Mouse (Mus musculus) neural tube, embryonic 11.5 days (tissue): ENCODE measurements around the gene Fam227b. TPM values are rescaled to one million over a fixed set of nuclear protein-coding genes. Genes with fewer than 3 reads are reported as not detected.
A peak's percentile ranks its signal among the peaks of the same experiment; 100 is the strongest.

Experiments used
- ATAC-seq: fragments of 200-750 bp; cut with Nextera tagmentation; 2 replicates; pipeline ENCODE4 v1.8.0; 2017; ENCODE audit warnings: moderate number of reproducible peaks, mild to moderate bottlenecking, moderate TSS enrichment, moderate library complexity; ENCODE audit not compliant: insufficient read depth, low FRiP score, low TSS enrichment
- DNase-seq: peaks from one replicate; pipeline ENCODE4 v3.0.0-alpha.2; 2015; ENCODE audit warnings: low spot score
- H3K27ac ChIP-seq: fragments of 300-500 bp; sonication (generic); 2 replicates; pipeline ENCODE4 v1.5.1; 2014; ENCODE audit warnings: low read depth, mild to moderate bottlenecking, low read length
- H3K27me3 ChIP-seq: fragments of 300-500 bp; sonication (generic); 2 replicates; pipeline ENCODE4 v1.6.1; 2014; ENCODE audit warnings: mild to moderate bottlenecking, low read length, mixed read lengths; ENCODE audit not compliant: control insufficient read depth, insufficient read depth
- H3K36me3 ChIP-seq: fragments of 300-500 bp; sonication (generic); 2 replicates; pipeline ENCODE4 v1.6.1; 2014; ENCODE audit warnings: mild to moderate bottlenecking, low read length, moderate library complexity, mixed read lengths; ENCODE audit not compliant: control insufficient read depth, insufficient read depth
- H3K4me1 ChIP-seq: fragments of 300-500 bp; sonication (generic); 2 replicates; pipeline ENCODE4 v1.6.1; 2014; ENCODE audit warnings: low read length, mixed read lengths; ENCODE audit not compliant: control insufficient read depth, insufficient read depth
- H3K4me2 ChIP-seq: fragments of 300-500 bp; sonication (generic); 2 replicates; pipeline ENCODE4 v1.6.1; 2014; ENCODE audit warnings: low read depth, mild to moderate bottlenecking, moderate library complexity
- H3K4me3 ChIP-seq: fragments of 300-500 bp; sonication (generic); 2 replicates; pipeline ENCODE4 v1.5.1; 2014; ENCODE audit warnings: low read depth, low read length
- H3K9ac ChIP-seq: fragments of 300-500 bp; sonication (generic); 2 replicates; pipeline ENCODE4 v1.6.1; 2014; ENCODE audit warnings: mild to moderate bottlenecking, low read length
- H3K9me3 ChIP-seq: fragments of 300-500 bp; sonication (generic); 2 replicates; pipeline ENCODE4 v1.6.1; 2016; ENCODE audit warnings: low read length; ENCODE audit not compliant: control insufficient read depth
- WGBS: fragments of 180-500 bp; shearing (Covaris S2); extraction: QIAGEN DNeasy Blood & Tissue Kit; methylation state at CpG from one replicate; pipeline ENCODE4 v1.1.7; 2014; 5-methylcytosine and 5-hydroxymethylcytosine counted together
- polyA plus RNA-seq: library from polyadenylated mRNA; unstranded; fragments of >200 nt; fragmentation: Nextera tagmentation; extraction: Ambion mirVana; gene quantifications from 2 replicates; pipeline ENCODE4 v1.2.1, GENCODE M21; 2014

The Fam227b gene
- polyA plus RNA-seq, 1 experiment from 2014 or later: not detected

DNA sequence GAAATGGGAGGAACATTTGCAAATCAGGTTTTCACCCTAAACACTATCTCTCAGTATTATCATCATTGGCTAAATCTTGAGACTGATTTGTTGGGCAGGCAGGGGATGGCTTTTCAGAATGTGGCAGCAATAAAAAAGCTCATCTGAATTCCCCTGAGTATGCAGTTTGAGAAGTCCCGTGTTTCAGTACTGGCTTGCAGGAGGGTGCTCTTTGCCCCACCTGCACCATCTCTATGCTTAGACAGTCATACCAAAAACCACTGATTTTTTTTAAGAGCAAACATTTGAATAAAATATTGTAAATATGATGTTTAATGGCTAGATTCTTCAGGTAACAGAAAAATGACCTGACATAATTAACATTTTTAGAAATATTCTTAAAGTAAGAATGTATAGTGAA lies 82.1 kb downstream of the Fam227b start:
- Histone ChIP-seq H3K4me2 (no peak overlapping the region), H3K4me1 (no peaks in the 10 kb centered on the region), H3K27ac (no peak overlapping the region), H3K36me3 (no peaks in the 10 kb centered on the region), H3K27me3 (no peaks in the 10 kb centered on the region), H3K4me3 (no peak overlapping the region), H3K9me3 (no peaks in the 10 kb centered on the region), H3K9ac (no peak overlapping the region)
- WGBS: 81% methylated on average over 1 of the region's 1 CpGs
- no peak for ATAC-seq
- DNase-seq: no peak

DNA sequence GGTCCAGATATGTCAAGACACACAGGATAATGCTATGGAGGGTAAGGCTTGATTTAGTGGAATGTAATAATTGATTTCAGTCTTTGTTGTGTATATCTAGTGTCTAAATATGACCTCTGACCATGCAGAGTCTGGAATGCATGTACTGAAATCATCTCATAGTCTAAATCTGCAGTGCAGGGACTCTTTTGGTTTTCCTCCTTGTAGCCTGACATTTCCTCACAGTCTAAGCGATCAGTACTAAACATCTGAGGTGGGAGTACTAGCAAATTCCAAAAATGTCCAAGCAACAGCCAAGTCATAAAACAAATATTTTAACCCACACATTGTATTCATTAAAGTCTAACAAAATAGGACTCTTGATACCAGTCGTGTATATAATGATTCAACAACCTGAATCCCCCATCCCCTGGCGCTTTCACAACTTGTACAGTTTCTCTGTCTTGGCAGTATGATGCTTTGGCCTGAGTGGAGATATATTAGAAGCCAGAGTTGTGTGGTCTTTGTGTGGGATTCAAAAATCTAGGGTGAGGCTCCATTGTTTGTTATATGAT lies 86.4 kb downstream of the Fam227b start:
- ATAC-seq (no peak), DNase-seq (no peak)
- H3K4me3 ChIP-seq: no peak overlapping the region
- no peak overlapping the region for H3K4me2 ChIP-seq
- H3K9ac ChIP-seq: no peak overlapping the region
- H3K27ac ChIP-seq: no peak overlapping the region
- H3K36me3 ChIP-seq: no peaks in the 10 kb centered on the region
- no peaks in the 10 kb centered on the region for H3K9me3 ChIP-seq
- H3K4me1 ChIP-seq: no peaks in the 10 kb centered on the region
- WGBS: 91% methylated on average over 3 of the region's 3 CpGs
- H3K27me3 ChIP-seq: no peaks in the 10 kb centered on the region

DNA sequence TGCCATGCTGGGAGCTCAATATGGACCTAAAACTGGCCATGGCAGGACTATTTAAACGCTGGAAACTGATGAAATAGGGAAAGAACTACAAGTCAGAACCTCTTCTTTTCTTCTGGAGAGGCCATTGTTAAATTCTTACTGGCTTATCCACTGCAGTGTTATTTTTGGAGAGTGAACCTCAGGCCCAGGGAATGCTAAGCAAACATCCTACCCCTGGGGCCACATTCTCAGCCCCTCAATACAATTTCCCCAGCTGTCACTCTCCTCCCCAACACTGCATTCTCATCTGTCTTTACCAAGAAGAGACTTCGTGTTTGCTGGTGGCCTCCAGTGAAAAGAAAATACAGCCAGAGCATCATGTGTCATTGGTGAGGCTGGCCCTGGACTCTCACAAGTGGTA lies 87.0 kb downstream of the Fam227b start:
- H3K36me3 ChIP-seq: no peaks in the 10 kb centered on the region
- no peaks in the 10 kb centered on the region for H3K9me3 ChIP-seq
- no peak for DNase-seq
- ATAC-seq: no peak
- H3K4me2 ChIP-seq: no peak overlapping the region
- 50% methylated on average over 2 of the region's 2 CpGs for WGBS
- no peak overlapping the region for H3K4me3 ChIP-seq
- H3K9ac ChIP-seq: no peak overlapping the region
- no peaks in the 10 kb centered on the region for H3K27me3 ChIP-seq
- H3K27ac ChIP-seq: no peak overlapping the region
- H3K4me1 ChIP-seq: no peaks in the 10 kb centered on the region

DNA sequence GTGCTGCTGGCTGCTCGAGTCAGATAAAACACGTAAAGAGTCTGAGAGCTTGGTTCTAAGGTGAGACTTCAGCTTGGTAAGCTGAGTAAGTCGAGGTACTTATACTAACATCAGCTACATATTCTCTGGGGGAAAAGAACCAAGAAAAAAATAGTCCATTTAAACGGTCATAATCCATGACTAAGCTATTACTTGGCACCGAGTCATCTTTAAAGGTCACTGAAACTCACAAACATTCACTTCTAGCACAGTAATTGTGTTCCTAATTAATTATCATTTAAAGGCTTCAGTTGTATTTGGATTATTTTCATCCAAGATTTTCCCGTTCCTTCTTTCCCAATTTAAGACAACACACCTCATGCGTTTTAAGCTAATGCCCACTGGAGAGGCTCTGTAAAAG lies 88.9 kb downstream of the Fam227b start:
- no peaks in the 10 kb centered on the region for H3K9me3 ChIP-seq
- H3K4me3 ChIP-seq: no peak overlapping the region
- H3K36me3 ChIP-seq: no peaks in the 10 kb centered on the region
- 88% methylated on average over 7 of the region's 7 CpGs for WGBS
- H3K27ac ChIP-seq: no peak overlapping the region
- no peak overlapping the region for H3K9ac ChIP-seq
- no peaks in the 10 kb centered on the region for H3K27me3 ChIP-seq
- no peak for DNase-seq
- no peaks in the 10 kb centered on the region for H3K4me1 ChIP-seq
- no peak overlapping the region for H3K4me2 ChIP-seq
- ATAC-seq: no peak

DNA sequence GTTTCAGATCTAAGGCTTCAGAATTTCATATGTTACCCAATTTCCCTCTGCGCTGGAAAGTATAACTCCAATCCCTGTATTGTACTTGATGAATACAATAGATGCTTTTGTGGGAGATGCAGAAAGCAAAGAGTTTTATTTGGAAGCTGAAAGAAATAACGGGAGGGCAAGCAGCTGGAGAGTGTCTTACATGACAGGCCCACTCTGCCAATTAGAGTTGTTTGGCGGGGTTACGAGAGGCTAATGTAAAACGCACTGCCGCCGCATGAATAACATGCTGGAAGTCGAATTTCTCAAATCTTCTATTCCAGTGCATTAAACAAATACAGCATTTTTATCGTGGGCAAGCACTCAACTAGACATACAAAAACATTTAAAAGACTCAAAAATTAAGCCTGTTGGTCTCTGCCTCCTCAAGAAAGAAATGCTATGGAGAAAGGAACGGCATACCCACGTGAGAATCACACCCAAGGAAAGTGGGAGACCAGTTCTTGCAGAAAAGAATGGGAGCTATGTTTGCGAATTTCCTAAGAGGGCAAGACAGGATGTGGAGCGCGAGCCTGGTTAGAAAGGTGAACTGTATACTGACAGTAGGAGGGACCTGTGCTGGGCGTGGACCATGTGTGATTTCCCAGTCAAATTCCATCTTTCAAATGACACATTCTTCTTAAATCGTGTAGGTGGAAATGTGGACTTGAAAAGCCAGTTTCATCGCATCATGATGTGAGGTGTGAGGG lies 90.6 kb downstream of the Fam227b start:
- Histone ChIP-seq H3K4me2 (no peak overlapping the region), H3K9me3 (no peaks in the 10 kb centered on the region), H3K4me1 (no peaks in the 10 kb centered on the region), H3K27ac (no peak overlapping the region), H3K9ac (no peak overlapping the region), H3K27me3 (no peaks in the 10 kb centered on the region), H3K4me3 (no peak overlapping the region), H3K36me3 (no peaks in the 10 kb centered on the region)
- 88% methylated on average over 17 of the region's 17 CpGs for WGBS
- DNase-seq: peak; percentile 12
- no peak for ATAC-seq

DNA sequence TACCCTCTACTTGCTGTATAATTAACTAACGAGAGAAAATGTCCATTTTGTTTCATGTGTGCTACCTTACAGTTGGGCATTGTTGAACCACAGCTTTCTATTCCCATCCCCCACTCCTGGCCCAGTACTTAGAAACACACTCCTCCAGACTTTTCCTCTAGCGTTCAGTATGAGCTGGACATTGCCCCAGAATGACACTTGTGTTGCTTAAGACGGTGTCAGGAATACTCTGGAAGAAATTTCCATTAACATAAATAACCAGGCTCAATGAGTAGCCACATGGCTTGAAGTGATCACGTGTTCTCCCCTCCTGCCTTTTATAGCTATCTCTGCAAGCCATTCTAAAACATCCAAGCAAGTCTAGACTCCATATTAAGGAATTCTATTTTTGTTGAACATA lies 91.2 kb downstream of the Fam227b start:
- Histone ChIP-seq H3K27ac (no peak overlapping the region), H3K9me3 (no peaks in the 10 kb centered on the region), H3K4me2 (no peak overlapping the region), H3K4me3 (no peak overlapping the region), H3K4me1 (no peaks in the 10 kb centered on the region), H3K9ac (no peak overlapping the region), H3K36me3 (no peaks in the 10 kb centered on the region), H3K27me3 (no peaks in the 10 kb centered on the region)
- no peak for ATAC-seq
- no peak for DNase-seq
- 70% methylated on average over 4 of the region's 4 CpGs for WGBS

DNA sequence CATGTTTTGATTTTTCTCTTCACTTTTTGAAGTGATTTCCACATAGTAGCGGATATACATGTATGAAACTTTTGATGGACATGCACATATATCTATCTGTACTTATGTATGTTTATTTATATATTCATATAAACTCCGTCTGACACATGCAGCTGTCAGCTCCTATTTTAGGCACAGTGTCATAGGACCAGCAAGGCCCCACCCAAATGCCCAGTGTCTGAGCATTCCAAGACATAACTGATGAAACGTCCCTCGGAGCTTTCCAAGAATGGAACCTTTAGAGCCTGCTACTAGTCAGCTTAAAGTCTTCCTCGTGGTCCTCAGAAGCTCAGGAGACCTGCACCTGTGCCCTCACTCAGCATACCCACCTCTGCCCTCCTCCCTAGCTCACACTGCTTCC lies 98.1 kb downstream of the Fam227b start:
- H3K27ac ChIP-seq: no peak overlapping the region
- 65% methylated on average over 5 of the region's 5 CpGs for WGBS
- no peak overlapping the region for H3K4me2 ChIP-seq
- no peaks in the 10 kb centered on the region for H3K36me3 ChIP-seq
- H3K9me3 ChIP-seq: no peaks in the 10 kb centered on the region
- DNase-seq: no peak
- peaks cover 7% of the 10 kb centered on the region for H3K4me1 ChIP-seq
- no peaks in the 10 kb centered on the region for H3K27me3 ChIP-seq
- no peak overlapping the region for H3K9ac ChIP-seq
- H3K4me3 ChIP-seq: no peak overlapping the region
- no peak for ATAC-seq

DNA sequence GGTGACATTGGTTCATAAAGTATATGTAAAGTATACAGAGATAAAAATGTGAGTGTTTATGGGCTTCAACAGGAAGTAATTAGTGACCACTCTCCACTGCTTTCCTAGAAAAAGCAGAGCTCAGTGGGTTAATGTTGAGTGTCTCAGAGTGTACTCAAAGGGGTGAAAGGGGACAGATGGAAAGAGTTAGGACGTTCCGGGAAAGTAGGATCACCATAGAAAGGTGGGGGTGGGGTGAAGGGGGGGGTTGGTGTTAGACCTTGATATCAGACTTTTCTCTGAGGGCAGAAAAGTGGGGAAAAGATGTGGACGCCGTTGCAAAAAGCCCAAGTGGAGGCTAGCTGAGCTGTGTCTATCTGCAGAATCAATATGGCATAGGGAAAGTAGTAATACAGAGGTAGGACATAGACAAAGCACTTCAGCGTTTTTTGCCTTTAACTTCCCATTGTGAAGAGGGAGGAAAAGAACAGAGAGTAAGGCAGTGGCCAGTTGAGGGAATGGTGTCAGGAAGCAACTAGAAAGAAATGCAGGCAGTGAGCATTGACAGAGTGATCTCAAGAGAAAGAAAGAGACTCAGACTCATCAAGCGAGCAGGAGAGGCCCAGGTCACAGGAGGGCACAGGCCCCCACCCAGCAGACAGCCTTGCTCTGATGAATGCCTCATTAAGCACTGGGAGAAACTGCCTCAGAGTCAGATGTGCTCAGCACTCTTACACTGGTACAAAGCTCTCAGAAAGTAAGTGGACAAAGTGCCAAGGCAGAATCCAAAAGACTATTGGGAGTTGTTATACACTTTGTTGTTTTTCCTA lies 98.9 kb downstream of the Fam227b start:
- DNase-seq: peak; percentile 35
- Histone ChIP-seq H3K27ac (0 out of 2 replicates have a peak overlapping the region, but pooled peaks have one; percentile 15), H3K9me3 (no peaks in the 10 kb centered on the region), H3K4me3 (no peak overlapping the region), H3K4me1 (peaks cover 7% of the 10 kb centered on the region), H3K27me3 (no peaks in the 10 kb centered on the region), H3K9ac (no peak overlapping the region), H3K36me3 (no peaks in the 10 kb centered on the region), H3K4me2 (no peak overlapping the region)
- 36% methylated on average over 6 of the region's 6 CpGs for WGBS
- ATAC-seq: peak; percentile 61
